Mouse (Mus musculus) forebrain, embryonic 10.5 days (tissue): ENCODE data around the gene Spsb3. TPM values are rescaled to one million over a fixed set of nuclear protein-coding genes. Genes with fewer than 3 reads are reported as not detected.

Source experiments
- DNase-seq: peaks from one replicate; pipeline ENCODE4 v3.0.0-alpha.2; 2017; ENCODE audit warnings: low spot score; ENCODE audit errors: extremely low spot score
- H3K27ac ChIP-seq: fragments of 300-500 bp; sonication (generic); 2 replicates; pipeline ENCODE4 v1.5.1; 2016; ENCODE audit warnings: mild to moderate bottlenecking
- H3K27me3 ChIP-seq: fragments of 300-500 bp; sonication (generic); 2 replicates; pipeline ENCODE4 v1.6.1; 2016; ENCODE audit warnings: mild to moderate bottlenecking; ENCODE audit not compliant: poor library complexity, severe bottlenecking
- H3K36me3 ChIP-seq: fragments of 300-500 bp; sonication (generic); replicated peaks from 2 replicates; pipeline ENCODE4 v1.6.1; 2016; ENCODE audit warnings: mild to moderate bottlenecking, moderate library complexity
- H3K4me1 ChIP-seq: fragments of 300-500 bp; sonication (generic); 2 replicates; pipeline ENCODE4 v1.6.1; 2016
- H3K4me3 ChIP-seq: fragments of 300-500 bp; sonication (generic); 2 replicates; pipeline ENCODE4 v1.5.1; 2016; ENCODE audit warnings: mild to moderate bottlenecking, moderate library complexity
- H3K9me3 ChIP-seq: fragments of 300-500 bp; sonication (generic); 2 replicates; pipeline ENCODE4 v1.6.1; 2016; ENCODE audit warnings: mild to moderate bottlenecking, moderate library complexity
- WGBS: fragments of 180-500 bp; shearing (Covaris S2); methylation state at CpG from one replicate; pipeline ENCODE4 v1.1.7; 2016; 5-methylcytosine and 5-hydroxymethylcytosine counted together
- polyA plus RNA-seq: library from polyadenylated mRNA; unstranded; fragments of >200 nt; fragmentation: Nextera tagmentation; extraction: Ambion mirVana; gene quantifications from 2 replicates; pipeline ENCODE4 v1.2.1, GENCODE M21; 2016

Spsb3 gene
- polyA plus RNA-seq, 1 experiment from 2014 or later: 45.3 TPM

DNA sequence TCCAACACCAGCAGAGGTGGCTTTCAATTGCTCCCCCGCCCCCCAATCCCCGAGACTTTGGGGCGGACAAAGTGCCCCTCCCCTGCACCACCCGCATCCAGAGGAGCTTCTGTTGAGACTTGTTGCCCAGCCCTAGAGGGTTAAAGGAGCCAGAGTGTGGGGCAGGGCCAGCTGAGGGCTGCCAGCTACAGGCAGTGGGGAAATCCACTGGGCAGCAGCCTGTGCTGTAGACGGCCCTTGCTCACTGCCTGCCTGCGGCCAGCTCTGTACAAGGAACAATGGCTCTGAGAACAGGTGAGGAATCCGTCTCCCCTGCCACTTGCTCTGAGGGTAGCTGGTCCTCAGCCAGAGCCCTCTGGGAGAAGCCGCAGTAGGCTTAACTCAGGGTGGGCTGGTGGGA, 7.9 kb upstream of the Spsb3 start:
- H3K36me3 ChIP-seq: peaks cover 18% of the 10 kb centered on the region
- H3K9me3 ChIP-seq: no peaks in the 10 kb centered on the region
- no peak for DNase-seq
- WGBS: 75% methylated on average over 8 of the region's 8 CpGs
- H3K27ac ChIP-seq: no peak overlapping the region
- H3K4me1 ChIP-seq: peaks cover 22% of the 10 kb centered on the region
- H3K4me3 ChIP-seq: no peak overlapping the region
- no peaks in the 10 kb centered on the region for H3K27me3 ChIP-seq

DNA sequence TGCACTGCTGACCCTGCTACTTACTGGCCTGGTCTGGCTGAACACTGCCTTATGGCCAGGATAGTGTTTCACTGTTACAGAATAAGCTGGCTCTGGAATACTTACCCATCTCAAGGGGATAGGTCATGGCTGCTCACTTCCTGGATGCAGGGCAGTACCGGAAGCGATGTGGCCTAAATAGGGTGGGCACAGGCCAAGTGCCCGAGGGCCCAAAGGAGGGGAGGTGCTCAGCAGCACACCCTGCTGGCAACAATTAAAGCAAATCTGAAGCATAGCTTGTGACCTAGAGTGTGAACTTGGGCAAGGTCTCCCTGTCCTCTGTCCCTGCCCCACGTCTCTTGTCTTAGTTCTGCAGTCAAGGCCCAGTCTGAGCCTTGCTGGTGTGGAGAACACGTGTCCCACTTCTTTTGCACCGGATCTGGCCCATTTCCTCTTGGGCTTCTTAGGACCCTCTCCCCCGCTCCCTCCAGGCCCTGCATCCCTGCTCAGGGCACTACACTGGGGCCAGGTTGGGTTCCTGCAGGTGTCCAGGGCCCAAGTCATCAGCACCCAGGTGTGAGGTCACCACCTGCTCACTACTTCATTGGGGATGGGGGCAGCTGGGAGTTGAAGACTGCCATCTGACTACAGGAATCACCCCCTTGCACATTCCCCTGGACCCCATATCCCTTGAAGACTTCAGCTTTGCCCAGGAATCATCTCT, 4.6 kb upstream of the Spsb3 start:
- DNase-seq: no peak
- Histone ChIP-seq H3K36me3 (peaks cover 29% of the 10 kb centered on the region), H3K27ac (no peak overlapping the region), H3K4me1 (peaks cover 37% of the 10 kb centered on the region), H3K9me3 (no peaks in the 10 kb centered on the region), H3K27me3 (no peaks in the 10 kb centered on the region), H3K4me3 (no peak overlapping the region)
- WGBS: 48% methylated on average over 7 of the region's 7 CpGs

- H3K4me3 ChIP-seq: peak overlapping the region; percentile 77; the same call in 1 of the 2 replicates
- H3K27me3 ChIP-seq: no peaks in the 10 kb centered on the region
- no peak overlapping the region for H3K27ac ChIP-seq
- H3K9me3 ChIP-seq: no peaks in the 10 kb centered on the region
- no peak for DNase-seq
- peaks cover 36% of the 10 kb centered on the region for H3K4me1 ChIP-seq
- 87% methylated on average over 6 of the region's 6 CpGs for WGBS
- peaks cover 39% of the 10 kb centered on the region for H3K36me3 ChIP-seq
These were observed 2.1 kb upstream of the Spsb3 start for GRCm38 (mm10) chr17:24884391-24884790.

DNA sequence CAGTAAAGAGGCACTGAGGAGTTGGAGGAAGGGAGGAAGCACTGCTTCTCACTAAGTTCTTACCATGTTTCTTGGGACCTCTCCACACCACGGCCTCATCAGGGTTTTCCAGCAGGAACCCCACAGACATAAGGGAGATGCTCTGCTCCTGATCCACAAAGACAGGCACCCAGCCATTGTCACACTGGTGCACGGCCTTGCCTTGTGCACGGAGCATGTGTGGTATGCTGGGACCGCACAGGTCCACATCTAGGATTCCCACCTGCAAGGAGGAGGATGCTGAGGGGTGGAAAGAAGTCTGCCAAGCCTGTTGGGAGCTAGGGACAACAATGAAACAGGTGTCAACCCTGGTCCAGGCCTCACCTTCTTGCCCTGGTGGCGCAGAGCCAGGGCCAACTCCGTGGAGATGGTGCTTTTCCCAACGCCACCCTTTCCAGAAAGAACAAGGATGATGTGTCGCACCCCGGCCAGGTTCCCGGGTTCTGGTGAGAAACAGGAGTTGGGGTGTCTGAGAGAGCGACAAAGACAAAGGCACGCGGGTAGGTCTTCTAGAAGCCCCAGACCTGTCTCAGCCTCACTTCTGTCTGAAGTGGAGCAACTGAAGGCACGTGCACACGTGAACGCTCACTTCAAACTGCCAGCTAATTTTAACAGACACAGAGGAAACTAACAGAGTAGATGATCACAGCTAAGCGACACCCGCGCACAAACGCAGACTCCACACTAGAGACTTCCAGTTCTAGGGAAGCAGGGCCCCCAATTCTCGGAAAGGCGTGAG, 898 bp upstream of the Spsb3 start:
- 26% methylated on average over 22 of the region's 22 CpGs for WGBS
- peak overlapping the region; percentile 77 for H3K4me3 ChIP-seq
- DNase-seq: no peak
- H3K4me1 ChIP-seq: peaks cover 36% of the 10 kb centered on the region
- no peaks in the 10 kb centered on the region for H3K27me3 ChIP-seq
- peaks cover 51% of the 10 kb centered on the region for H3K36me3 ChIP-seq
- no peaks in the 10 kb centered on the region for H3K9me3 ChIP-seq
- peak overlapping the region; percentile 66 for H3K27ac ChIP-seq

DNA sequence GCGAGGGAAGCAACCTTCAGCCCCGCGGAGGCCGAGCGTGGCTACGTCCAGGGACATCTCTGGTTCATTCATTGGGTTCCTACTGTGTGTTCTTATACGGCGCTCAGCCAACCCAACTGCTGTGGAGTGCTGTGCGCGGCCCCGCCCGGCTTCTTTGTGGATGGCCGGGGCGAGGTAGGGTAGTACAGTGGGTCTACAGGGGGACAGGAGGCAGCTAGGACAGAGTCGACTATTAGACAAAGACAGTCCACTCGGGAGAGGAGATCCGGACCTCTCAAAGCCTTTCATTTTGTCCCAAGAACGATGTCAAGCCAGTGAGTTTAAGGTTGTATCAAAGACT, 459 bp downstream of the Spsb3 start:
- H3K4me3 ChIP-seq: peak overlapping the region; percentile 77
- WGBS: 1% methylated on average over 18 of the region's 18 CpGs
- H3K27me3 ChIP-seq: no peaks in the 10 kb centered on the region
- H3K4me1 ChIP-seq: peaks cover 30% of the 10 kb centered on the region
- peaks cover 63% of the 10 kb centered on the region for H3K36me3 ChIP-seq
- H3K9me3 ChIP-seq: no peaks in the 10 kb centered on the region
- DNase-seq: no peak
- H3K27ac ChIP-seq: peak overlapping the region; percentile 87

GRCm38 (mm10) chr17:24887291-24888080, 1.0 kb downstream of the Spsb3 start:
- Histone ChIP-seq H3K27me3 (no peaks in the 10 kb centered on the region), H3K4me1 (peaks cover 28% of the 10 kb centered on the region), H3K36me3 (peaks cover 63% of the 10 kb centered on the region), H3K4me3 (peak overlapping the region; percentile 77), H3K9me3 (no peaks in the 10 kb centered on the region), H3K27ac (peak overlapping the region; percentile 87)
- no peak for DNase-seq
- 70% methylated on average over 18 of the region's 18 CpGs for WGBS

GRCm38 (mm10) chr17:24888862-24889261, 2.4 kb downstream of the Spsb3 start:
- 91% methylated on average over 3 of the region's 3 CpGs for whole genome bisulfite sequencing
- Histone ChIP-seq H3K4me1 (peaks cover 38% of the 10 kb centered on the region), H3K27me3 (no peaks in the 10 kb centered on the region), H3K4me3 (no peak overlapping the region), H3K36me3 (peaks cover 63% of the 10 kb centered on the region), H3K27ac (no peak overlapping the region), H3K9me3 (no peaks in the 10 kb centered on the region)
- no peak for DNase-seq

- Histone ChIP-seq H3K27ac (no peak overlapping the region), H3K4me3 (peak overlapping the region; percentile 1; the same call in 1 of the 2 replicates), H3K4me1 (peaks cover 38% of the 10 kb centered on the region), H3K36me3 (peaks cover 55% of the 10 kb centered on the region), H3K27me3 (no peaks in the 10 kb centered on the region), H3K9me3 (no peaks in the 10 kb centered on the region)
- 89% methylated on average over 19 of the region's 19 CpGs for WGBS
- DNase-seq: no peak
These were observed 4.0 kb downstream of the Spsb3 start for GRCm38 (mm10) chr17:24890151-24891092.

- no peaks in the 10 kb centered on the region for H3K27me3 ChIP-seq
- H3K4me3 ChIP-seq: no peak overlapping the region
- H3K4me1 ChIP-seq: peaks cover 43% of the 10 kb centered on the region
- no peaks in the 10 kb centered on the region for H3K9me3 ChIP-seq
- H3K36me3 ChIP-seq: peaks cover 55% of the 10 kb centered on the region
- no peak for DNase-seq
- 94% methylated on average over 13 of the region's 13 CpGs for WGBS
- H3K27ac ChIP-seq: no peak overlapping the region
These were observed 4.9 kb downstream of the Spsb3 start for GRCm38 (mm10) chr17:24891321-24891720.

GRCm38 (mm10) chr17:24892785-24893184, 6.3 kb downstream of the Spsb3 start:
- Histone ChIP-seq H3K36me3 (peaks cover 69% of the 10 kb centered on the region), H3K27ac (no peak overlapping the region), H3K4me3 (peak overlapping the region; percentile 9; the same call in 1 of the 2 replicates), H3K27me3 (no peaks in the 10 kb centered on the region), H3K9me3 (no peaks in the 10 kb centered on the region), H3K4me1 (peaks cover 48% of the 10 kb centered on the region)
- 94% methylated on average over 12 of the region's 12 CpGs for WGBS
- DNase-seq: no peak

DNA sequence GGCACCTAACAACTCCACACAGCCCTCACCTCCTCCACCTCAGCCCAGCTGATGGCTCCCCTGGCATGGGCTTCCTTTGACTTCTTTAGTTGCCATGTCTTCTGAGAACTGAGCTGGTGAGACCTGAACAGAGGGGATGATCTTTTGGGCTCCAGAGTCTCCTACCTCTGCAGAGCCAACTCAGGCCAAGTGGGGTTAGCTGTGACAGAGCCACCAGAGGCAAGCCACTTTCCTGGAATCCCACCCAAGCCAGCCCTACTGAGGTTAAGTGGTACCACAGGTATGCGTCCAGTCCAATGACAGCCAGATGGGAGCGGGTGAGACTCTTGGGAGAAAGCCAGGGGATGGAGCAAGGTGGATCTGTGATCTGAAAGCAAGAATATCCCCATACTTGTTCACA, 6.8 kb downstream of the Spsb3 start:
- Histone ChIP-seq H3K27me3 (no peaks in the 10 kb centered on the region), H3K4me1 (peaks cover 49% of the 10 kb centered on the region), H3K27ac (no peak overlapping the region), H3K4me3 (peak overlapping the region; percentile 83; the same call in 1 of the 2 replicates), H3K36me3 (peaks cover 73% of the 10 kb centered on the region), H3K9me3 (no peaks in the 10 kb centered on the region)
- DNase-seq: no peak
- 94% methylated on average over 2 of the region's 2 CpGs for WGBS
